Mouse (Mus musculus) small intestine, adult 2 months (tissue): Measurements from ENCODE around the gene Serpinf2. TPM values are rescaled to one million over a fixed set of nuclear protein-coding genes. Genes with fewer than 3 reads are reported as not detected.

Experiments
- H3K27ac ChIP-seq: fragments of 200-500 bp; 2 replicates; pipeline ENCODE4 v1.5.1; 2012; ENCODE audit warnings: low read depth, low read length, control low read depth, inconsistent platforms; ENCODE audit not compliant: insufficient read depth
- H3K27me3 ChIP-seq: fragments of 200-500 bp; 2 replicates; pipeline ENCODE4 v1.6.1; 2012; ENCODE audit warnings: mild to moderate bottlenecking, moderate library complexity, low read length, inconsistent platforms; ENCODE audit not compliant: control insufficient read depth, insufficient read depth
- H3K36me3 ChIP-seq: fragments of 200-500 bp; 2 replicates; pipeline ENCODE4 v1.6.1; 2012; ENCODE audit warnings: mild to moderate bottlenecking, low read length, control low read depth, inconsistent platforms; ENCODE audit not compliant: control insufficient read depth, insufficient read depth
- H3K4me1 ChIP-seq: fragments of 200-500 bp; 2 replicates; pipeline ENCODE4 v1.6.1; 2012; ENCODE audit warnings: low read length, inconsistent platforms, mixed read lengths; ENCODE audit not compliant: control insufficient read depth, insufficient read depth, insufficient read length
- H3K4me3 ChIP-seq: fragments of 200-500 bp; 2 replicates; pipeline ENCODE4 v1.5.1; 2012; ENCODE audit warnings: low read depth, mild to moderate bottlenecking, control low read depth, inconsistent platforms, low read length, moderate library complexity
- CTCF ChIP-seq: fragments of 200-500 bp; IDR thresholded peaks from 2 replicates; pipeline ENCODE4 v1.5.1; 2012; ENCODE audit warnings: low read depth, mild to moderate bottlenecking, control low read depth, inconsistent platforms, low read length, moderate library complexity, mixed read lengths; ENCODE audit not compliant: insufficient replicate concordance, insufficient read length; ENCODE audit errors: extremely low read depth
- POLR2A ChIP-seq: fragments of 200-500 bp; IDR thresholded peaks from 2 replicates; pipeline ENCODE4 v1.6.1; 2012; ENCODE audit warnings: low read depth, mild to moderate bottlenecking, control low read depth, inconsistent platforms, low read length, moderate library complexity
- WGBS: fragments of 180-500 bp; shearing (Covaris S2); methylation state at CpG from one replicate; pipeline ENCODE4 v1.1.7; 2018; 5-methylcytosine and 5-hydroxymethylcytosine counted together
- polyA plus RNA-seq: library from polyadenylated mRNA; depleted of rRNA; stranded (reverse); fragments of >200 nt; gene quantifications from 2 replicates; pipeline ENCODE4 v1.2.3, GENCODE M21; 2012

Gene Serpinf2
- polyA plus RNA-seq, 1 experiment: 4.3 TPM

- WGBS: 81% methylated on average over 4 of the region's 4 CpGs
- H3K27ac ChIP-seq: no peak overlapping the region
- H3K27me3 ChIP-seq: no peaks in the 10 kb centered on the region
- H3K4me3 ChIP-seq: no peak overlapping the region
- TF ChIP-seq POLR2A (no peak), CTCF (no peak)
- 0 out of 2 replicates have a peak, but pooled peaks cover 2% of the 10 kb centered on the region for H3K36me3 ChIP-seq
- no peaks in the 10 kb centered on the region for H3K4me1 ChIP-seq
Observed at GRCm38 (mm10) chr11:75406104-75406503, 33.3 kb downstream of the Serpinf2 start.

GRCm38 (mm10) chr11:75404801-75405200 lies 34.6 kb downstream of the Serpinf2 start:
- Histone ChIP-seq H3K27me3 (no peaks in the 10 kb centered on the region), H3K36me3 (peaks cover 5% of the 10 kb centered on the region; the same call in 1 of the 2 replicates), H3K4me1 (no peaks in the 10 kb centered on the region), H3K4me3 (no peak overlapping the region), H3K27ac (no peak overlapping the region)
- 94% methylated on average over 6 of the region's 6 CpGs for WGBS
- TF ChIP-seq POLR2A: no peak
- TF ChIP-seq CTCF: no peak

GRCm38 (mm10) chr11:75403301-75404052 lies 35.9 kb downstream of the Serpinf2 start:
- H3K27me3 ChIP-seq: no peaks in the 10 kb centered on the region
- no peaks in the 10 kb centered on the region for H3K4me1 ChIP-seq
- peaks cover 5% of the 10 kb centered on the region; the same call in 1 of the 2 replicates for H3K36me3 ChIP-seq
- TF ChIP-seq POLR2A (no peak), CTCF (no peak)
- 81% methylated on average over 6 of the region's 6 CpGs for WGBS
- peak overlapping the region; percentile 1; the same call in 1 of the 2 replicates for H3K27ac ChIP-seq
- no peak overlapping the region for H3K4me3 ChIP-seq

- Histone ChIP-seq H3K4me1 (no peaks in the 10 kb centered on the region), H3K27ac (0 out of 2 replicates have a peak overlapping the region, but pooled peaks have one; percentile 1), H3K27me3 (no peaks in the 10 kb centered on the region), H3K4me3 (no peak overlapping the region), H3K36me3 (peaks cover 5% of the 10 kb centered on the region; the same call in 1 of the 2 replicates)
- 58% methylated on average over 5 of the region's 5 CpGs for WGBS
- 0 out of 2 replicates have a peak, but pooled peaks have one; percentile 23 for TF ChIP-seq CTCF
- no peak for TF ChIP-seq POLR2A
Observed at GRCm38 (mm10) chr11:75402271-75402690, 37.1 kb downstream of the Serpinf2 start.

GRCm38 (mm10) chr11:75400099-75400498 lies 39.3 kb downstream of the Serpinf2 start:
- Histone ChIP-seq H3K4me3 (no peak overlapping the region), H3K4me1 (no peaks in the 10 kb centered on the region), H3K36me3 (peaks cover 5% of the 10 kb centered on the region; the same call in 1 of the 2 replicates), H3K27ac (no peak overlapping the region), H3K27me3 (no peaks in the 10 kb centered on the region)
- no peak for TF ChIP-seq CTCF
- TF ChIP-seq POLR2A: no peak
- whole genome bisulfite sequencing: 86% methylated on average over 9 of the region's 9 CpGs

GRCm38 (mm10) chr11:75399411-75399841 lies 40.0 kb downstream of the Serpinf2 start:
- WGBS: 87% methylated on average over 11 of the region's 11 CpGs
- TF ChIP-seq POLR2A: no peak
- no peak for TF ChIP-seq CTCF
- Histone ChIP-seq H3K4me3 (no peak overlapping the region), H3K36me3 (peaks cover 4% of the 10 kb centered on the region; the same call in 1 of the 2 replicates), H3K27me3 (no peaks in the 10 kb centered on the region), H3K27ac (no peak overlapping the region), H3K4me1 (no peaks in the 10 kb centered on the region)

GRCm38 (mm10) chr11:75397452-75397851 lies 41.9 kb downstream of the Serpinf2 start:
- no peaks in the 10 kb centered on the region for H3K27me3 ChIP-seq
- H3K4me3 ChIP-seq: no peak overlapping the region
- no peaks in the 10 kb centered on the region for H3K4me1 ChIP-seq
- H3K27ac ChIP-seq: no peak overlapping the region
- no peak for TF ChIP-seq POLR2A
- TF ChIP-seq CTCF: no peak
- 86% methylated on average over 7 of the region's 7 CpGs for WGBS
- peaks cover 4% of the 10 kb centered on the region; the same call in 1 of the 2 replicates for H3K36me3 ChIP-seq
